Mouse (Mus musculus): Measurements from ENCODE around the gene Cpped1. TPM values are rescaled to one million over a fixed set of nuclear protein-coding genes. Genes with fewer than 3 reads are reported as not detected.

The Cpped1 gene
- 10 to 100 TPM; 56.1 to 60.9 TPM for total RNA-seq (2021)
- long read RNA-seq, experiment 1, transcript Cpped1-202 (4 exons, 2,663 nt) = major isoform, 24 of 41 reads
- long read RNA-seq, experiment 1, partial matches to known transcripts = 1 of 41 reads
- long read RNA-seq, experiment 1, other reads (novel, unspliced or antisense) = 15 of 41 reads
- long read RNA-seq, experiment 2, transcript Cpped1-202 (4 exons, 2,663 nt) = major isoform, 17 of 28 reads
- long read RNA-seq, experiment 2, partial matches to known transcripts = 1 of 28 reads
- long read RNA-seq, experiment 2, other reads (novel, unspliced or antisense) = 10 of 28 reads

DNA sequence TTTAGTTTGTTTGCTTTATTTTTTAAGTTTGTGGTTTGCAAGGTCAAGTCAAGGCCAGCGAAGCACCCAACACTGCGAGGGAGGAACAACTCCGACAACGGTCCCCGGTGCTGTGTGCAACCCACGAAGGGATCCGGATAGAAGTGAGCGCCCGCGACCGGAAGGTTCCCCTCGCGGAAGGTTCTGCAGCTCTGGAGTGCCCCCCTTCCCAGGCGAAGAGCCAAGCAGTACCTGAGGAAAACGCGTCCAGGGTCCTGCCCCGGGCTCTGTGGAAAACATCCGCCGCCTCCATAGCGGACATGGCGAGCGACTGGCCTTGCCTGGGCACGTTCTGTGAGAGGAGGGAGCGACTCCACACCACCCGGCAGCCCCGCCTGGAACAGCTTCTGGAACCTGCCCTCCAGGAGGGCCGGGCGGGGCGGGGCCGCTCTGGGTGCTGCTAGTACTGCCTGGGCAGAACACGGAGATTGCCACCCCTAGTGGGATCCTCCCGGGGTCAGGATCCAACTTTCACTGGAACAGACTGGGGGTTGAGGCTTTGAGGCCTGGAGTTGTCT is at the start of gene Cpped1:
Gene Cpped1 (minus strand): TSS at position 411 of the 557 bp plus-strand sequence.
- DNase-seq = peak; percentile 93 to 94

DNA sequence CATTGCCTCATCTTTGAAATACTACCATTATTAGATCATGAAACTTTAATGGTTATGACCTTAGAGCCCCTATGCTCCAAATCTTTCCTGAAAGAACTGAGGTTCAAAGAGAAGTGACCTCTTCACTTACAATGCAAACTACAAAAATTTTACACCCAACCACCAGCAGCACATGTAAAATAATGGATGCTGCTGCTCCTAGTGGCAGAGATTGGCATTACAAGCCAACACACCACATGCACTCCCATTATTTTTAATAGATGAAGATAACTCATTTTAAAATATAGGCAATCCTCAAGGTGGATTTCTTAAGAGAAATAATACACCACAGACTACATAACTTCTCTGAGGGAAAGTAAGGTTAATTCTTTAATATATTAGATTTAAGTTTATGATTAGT is 31.2 kb upstream of the Cpped1 start:
- peak; percentile 25 to 75 for DNase-seq

DNA sequence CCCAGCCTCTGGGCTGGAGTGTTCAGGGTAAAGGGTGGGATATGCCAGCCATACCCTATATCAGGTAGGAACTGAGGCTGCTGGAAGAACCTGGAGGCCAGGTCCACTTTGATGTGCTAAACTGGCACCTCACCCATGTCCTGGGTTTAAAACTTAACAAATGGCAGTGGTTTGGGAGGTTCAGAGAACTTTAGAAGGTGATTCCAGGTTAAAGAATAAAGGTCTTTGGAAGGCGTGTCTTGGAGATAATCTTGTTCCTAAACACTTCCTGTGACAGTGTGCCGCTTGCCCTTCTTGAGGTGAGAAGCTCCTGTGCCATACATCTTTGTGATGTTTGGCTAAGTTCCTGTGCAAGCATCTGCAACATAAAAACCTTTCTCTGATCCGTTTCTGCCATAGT is 1.6 kb upstream of the Cpped1 start:
- no peak for DNase-seq

DNA sequence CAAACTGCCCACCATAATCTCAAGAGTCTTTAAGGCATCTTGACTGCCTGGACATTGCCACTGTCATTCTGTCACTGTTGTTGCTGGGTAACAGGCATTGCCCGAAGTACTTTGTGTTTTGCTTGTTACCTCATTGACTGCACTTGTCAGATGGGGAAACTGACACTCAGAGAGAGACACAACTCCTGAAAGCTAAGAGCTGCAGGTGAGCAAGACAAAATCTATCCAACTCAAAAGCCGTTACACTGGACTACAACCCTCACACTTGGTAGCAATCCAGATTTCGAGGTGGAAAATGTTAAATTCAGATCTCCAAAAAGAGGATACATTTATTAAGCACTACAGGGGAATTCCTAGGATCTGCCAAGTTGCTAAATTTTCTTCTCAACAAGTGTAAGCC is 572 bp upstream of the Cpped1 start:
- DNase-seq = peak in 1 of 2 experiments; percentile 15

DNA sequence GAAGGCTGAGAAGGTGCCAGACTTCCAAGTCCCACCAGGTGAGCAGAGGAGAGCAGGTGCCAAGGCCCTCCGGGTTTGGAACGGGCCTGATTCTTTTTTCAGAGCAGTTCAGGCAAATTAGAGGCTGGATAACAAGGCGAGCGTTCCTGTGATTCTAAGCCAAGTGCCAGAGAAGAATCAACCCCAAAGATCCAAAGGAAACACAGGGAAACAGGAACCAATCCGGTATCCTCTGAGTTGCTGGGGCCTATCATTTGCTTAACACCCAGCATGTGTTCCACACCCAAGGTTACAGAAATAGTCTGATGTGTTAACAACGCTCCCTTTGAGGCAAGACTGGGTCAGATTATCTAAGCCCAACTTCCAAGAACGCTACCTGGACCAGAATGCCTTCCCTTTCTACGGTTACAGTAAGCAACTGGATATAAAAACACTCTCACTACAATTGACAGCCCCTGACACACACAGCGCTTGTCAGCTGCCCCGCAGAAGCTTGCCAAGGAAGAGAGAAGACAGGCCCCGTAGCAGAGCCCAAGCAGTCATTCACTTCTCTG is 707 bp downstream of the Cpped1 start:
- no peak for DNase-seq

DNA sequence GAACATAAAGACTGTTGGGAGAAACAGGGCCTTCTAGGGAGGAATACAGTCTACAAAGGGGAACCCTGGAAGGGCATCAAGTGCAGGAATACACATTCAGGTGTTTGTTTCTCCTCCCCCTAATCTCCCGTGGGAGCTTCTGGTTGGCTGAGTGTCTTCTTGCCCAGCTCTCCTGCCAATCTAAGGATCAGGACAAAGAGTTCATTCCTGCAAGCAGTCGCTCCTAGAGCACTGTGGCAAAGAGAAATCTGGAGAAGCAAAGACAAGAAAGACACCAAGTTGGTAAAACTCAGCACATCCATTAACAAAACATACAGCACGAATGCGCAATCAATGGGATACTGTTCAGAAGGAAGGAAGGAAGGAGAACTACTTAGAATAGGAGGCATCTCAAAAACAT is 1.4 kb downstream of the Cpped1 start:
- no peak for DNase-seq

DNA sequence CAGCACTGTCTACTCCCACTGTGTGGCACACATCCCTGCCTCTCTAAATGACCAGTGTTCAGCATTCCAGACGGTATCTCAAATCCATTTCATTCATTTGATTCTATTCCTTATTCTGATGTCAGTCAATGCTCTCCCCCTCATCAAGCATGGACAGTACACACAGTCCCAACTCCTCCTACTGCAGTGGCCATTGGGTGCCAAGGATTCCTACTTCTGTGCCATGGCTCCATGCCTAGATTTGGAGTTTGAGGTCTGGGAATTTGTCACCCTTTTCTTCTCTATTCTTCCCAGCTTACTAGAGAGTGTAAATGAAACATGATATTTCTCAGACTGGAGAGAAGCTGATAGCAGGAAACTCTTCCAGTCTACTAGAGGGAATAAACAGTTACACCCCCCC is 2.3 kb downstream of the Cpped1 start:
- peak; percentile 42 to 46 for DNase-seq

DNA sequence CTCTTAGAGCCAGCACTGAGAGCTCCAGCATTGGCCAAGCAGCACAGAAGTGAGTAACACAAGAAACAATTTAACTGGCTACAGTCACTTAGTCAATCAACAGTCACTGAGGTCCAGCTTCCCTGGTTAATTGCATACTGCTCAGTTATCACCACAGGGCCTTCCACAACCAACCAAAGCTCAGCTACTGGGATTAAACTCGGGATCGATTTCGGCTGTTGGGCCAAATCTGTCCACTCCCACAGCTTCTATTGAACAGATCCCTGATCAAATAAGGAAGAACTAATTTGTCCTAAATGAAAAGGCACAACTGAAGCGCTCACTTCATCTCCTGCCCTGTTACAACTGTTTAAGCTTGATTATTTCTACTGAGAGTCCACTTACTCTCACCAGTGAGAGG is 4.0 kb downstream of the Cpped1 start:
- no peak for DNase-seq

DNA sequence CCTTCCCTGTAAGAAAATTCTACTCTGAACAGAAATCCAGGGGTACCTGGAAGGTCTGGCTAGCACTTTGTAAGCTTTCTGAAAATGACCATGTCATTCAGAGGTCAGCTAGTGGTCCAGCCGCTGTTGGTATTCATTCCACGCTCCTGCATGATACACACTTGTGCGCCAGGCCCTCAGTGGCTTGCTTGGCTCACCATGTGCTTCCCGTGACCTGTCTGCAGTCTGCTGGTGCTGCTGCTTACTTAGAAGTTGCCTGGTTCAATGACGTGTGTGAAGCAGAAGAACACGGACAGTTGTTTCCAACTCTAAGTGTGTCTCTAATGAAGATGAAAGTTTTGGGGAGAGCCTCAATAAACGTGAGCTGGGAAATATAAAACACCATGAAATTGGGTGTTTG is 7.2 kb downstream of the Cpped1 start:
- DNase-seq = peak; percentile 39 to 47

DNA sequence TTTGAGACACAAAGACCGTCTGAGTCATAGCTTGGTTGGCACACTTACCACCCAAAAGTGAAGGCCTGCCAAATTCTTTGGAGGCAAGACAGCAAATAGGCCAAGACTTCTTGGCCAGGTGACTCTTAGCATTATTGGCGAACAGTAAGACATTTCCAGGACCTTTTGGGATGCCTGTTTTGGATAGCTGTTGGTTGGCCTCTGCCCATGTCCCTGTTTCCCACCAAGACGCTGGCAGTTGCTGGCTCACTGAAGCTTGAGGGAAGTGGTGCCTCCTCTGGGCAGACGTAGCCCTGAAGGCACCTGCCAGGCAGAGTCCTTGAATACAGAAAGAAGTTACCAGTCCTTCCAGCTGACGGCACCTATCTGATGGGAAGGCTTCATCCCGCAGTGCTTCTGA is 8.9 kb downstream of the Cpped1 start:
- peak in 1 of 2 experiments; percentile 4 for DNase-seq

DNA sequence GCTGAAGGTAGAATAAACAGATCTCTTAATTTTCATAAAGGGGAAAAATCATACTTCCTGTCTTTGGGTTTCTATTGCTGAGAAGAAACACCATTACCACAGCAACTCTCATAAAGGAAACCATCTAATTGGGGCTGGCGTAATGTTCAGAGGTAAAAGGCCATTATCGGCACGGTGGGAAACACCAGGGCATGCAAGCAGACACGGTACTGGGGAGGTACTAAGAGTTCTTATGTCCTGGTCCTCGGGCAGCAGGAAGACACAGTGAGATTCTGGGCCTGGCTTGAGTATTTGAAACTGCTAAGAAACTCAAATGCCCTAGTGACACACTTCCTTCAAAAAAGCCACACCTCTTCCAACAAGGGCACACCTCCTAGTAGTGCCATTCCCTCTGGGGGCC is 12.8 kb downstream of the Cpped1 start:
- DNase-seq = no peak

DNA sequence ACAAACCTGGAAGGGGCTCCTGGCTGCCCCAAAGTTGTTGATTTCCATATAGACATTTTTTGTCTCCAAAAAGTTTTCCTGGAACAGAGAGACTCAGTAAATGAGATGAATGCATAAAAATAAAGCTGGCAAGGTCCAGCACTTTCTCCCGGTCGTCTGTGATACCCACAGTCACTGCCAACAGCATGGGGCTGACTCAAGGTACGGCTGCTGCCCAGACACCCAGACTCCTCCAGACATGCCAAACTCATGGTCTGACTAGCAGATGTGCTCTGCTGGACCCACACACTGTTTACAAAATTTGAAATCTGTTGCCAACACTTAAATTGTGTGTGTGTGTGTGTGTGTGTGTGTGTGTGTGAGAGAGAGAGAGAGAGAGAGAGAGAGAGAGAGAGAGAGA is 14.4 kb downstream of the Cpped1 start:
- peak in 1 of 2 experiments; percentile 34 for DNase-seq

DNA sequence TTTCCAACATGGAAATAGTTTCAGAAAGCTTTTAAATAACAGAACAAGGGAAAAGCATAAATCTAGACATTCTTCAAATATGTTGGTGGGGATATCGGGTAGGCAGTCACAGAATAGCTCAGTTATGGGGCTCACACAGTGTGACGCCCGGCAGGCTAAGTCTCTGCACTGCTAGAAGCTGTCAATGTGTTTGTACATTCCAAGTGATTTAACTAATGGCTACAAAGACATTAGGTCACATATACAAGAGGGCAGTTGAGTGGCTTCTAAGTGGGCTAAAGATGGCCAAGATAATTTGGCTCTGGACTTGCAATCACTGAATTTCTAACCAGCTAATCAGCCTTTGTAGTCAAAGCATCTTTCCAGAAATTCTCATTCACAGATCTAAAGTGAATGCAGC is 19.1 kb downstream of the Cpped1 start:
- DNase-seq = no peak

DNA sequence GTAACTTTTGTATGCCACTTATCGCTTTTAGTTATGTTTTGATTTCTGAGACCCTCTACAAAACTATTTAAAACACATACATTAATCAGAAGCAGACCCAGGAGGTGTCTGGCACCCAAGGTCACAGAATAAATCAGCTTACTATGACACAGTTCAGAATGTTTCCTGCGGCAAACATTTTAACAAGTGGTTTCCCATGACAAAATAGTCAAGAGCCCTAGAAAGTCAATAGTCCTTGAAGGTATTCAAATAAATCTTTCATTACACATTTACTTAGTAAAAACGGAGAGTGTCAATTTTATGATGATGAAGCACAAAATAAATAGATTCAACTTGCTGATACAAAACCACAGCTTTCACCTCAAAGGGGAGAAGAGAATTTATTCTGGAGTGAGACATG is 19.5 kb downstream of the Cpped1 start:
- DNase-seq = no peak

DNA sequence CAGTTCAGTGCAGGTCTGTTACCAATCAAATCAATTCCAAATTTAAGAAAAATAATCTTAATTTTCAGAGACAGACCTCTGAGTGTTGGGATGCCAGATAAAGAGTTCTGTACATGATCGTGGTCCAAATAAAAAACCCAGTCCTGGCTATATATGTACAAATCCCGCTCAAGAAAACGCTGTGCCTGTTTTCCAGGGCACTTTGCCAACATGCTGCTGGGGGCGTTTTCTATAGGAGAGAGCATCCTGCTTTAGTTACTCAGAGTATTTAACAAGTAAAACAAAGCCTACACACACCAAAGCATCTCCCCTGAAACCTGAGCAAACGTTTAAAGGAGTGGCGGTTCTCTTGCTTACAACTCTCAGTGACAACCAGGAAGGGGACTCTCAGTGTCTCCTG is 27.4 kb downstream of the Cpped1 start:
- no peak for DNase-seq

DNA sequence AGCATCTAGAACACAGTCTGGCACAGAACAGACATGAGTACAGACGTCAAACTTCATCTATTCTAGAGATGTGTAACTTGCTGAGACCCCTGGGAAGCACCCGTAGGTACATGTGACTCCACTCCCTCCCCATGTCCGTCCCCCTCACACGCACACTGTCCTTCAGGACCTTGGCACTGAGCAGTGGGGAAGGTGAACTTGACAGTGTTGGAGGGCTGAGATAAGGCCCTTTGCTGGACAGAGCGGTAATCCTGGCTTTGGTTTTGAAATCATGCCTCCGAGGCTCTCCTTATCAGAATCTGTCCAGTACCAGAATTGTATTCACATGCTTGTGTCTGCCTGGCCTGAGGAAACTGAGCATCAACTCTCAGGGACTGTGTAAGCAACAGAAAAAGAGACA is 28.8 kb downstream of the Cpped1 start:
- peak; percentile 48 to 55 for DNase-seq

DNA sequence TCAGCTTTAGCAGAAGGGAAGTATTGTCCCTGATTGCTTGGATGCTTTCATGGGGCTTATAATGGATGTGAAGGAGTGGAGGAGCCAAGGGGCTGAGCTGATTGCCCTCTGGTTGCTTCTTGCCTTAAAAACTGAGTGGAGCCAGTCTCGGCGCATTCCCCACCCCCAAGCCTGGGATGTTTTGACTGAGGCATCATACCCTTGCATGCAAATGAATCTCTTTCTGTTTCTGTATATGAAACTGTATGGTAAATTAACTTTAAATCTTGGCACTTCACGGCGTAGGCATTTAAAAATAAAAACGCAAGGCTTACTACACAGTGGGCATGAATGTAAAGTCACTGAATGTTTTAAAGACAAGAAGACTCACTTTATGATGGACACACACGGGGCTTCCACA is 30.0 kb downstream of the Cpped1 start:
- no peak for DNase-seq

DNA sequence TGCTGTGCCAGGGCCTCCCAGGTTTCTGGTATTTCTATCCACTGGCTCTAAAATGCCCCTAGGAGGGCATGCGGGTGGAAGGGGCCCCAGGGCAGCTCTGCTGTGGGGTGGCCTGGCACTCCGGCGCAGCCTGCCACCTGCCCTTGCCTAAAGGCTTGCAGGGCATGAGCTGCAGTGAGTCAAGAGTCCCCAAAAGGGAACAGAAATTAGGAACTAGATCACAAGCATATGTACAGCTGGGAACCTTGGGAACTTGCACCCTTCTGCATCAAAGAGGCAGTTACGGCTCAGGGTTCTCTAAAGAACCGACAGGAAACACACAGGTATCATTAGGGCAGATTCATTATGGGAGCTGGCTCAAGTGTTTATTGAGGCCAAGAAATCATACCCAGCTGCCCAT is 34.0 kb downstream of the Cpped1 start:
- DNase-seq = no peak

DNA sequence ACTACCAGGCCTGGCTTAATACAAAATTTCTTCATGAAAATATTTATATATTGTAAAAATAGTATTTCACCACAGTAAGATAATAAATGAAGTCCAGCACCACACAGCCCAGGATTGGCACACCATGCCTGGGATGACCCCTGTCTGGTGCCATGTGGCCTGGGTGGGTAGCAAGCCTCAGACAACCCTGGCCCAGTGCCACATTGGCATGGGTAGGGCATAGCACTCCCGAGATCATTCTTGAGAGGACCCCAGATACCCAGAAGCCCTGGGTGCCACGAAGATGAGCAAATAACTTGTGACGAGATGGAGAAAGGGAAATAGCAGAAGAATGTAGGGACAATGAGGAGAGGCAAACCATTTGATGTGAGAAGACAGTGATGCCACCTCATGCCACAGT is 36.0 kb downstream of the Cpped1 start:
- no peak for DNase-seq

DNA sequence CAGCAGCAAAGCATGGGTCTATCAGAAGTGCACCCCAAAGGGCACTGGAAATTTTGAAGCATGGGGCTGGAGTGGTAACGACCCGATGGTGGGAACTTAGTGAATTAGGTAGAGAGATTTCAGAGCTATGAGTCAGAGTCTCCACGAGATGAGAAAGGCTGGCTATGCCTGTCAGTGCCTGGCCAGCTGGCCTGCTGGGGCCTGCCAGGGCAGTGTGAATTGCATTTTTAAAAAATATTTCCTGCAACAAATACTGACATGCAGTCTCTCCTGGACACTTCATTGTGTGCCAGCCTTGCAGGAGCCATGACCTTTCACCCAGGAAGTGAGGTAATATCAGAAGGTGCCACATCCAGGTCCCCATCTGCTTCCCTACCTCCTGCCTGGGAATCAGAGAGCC is 40.8 kb downstream of the Cpped1 start:
- DNase-seq = no peak

DNA sequence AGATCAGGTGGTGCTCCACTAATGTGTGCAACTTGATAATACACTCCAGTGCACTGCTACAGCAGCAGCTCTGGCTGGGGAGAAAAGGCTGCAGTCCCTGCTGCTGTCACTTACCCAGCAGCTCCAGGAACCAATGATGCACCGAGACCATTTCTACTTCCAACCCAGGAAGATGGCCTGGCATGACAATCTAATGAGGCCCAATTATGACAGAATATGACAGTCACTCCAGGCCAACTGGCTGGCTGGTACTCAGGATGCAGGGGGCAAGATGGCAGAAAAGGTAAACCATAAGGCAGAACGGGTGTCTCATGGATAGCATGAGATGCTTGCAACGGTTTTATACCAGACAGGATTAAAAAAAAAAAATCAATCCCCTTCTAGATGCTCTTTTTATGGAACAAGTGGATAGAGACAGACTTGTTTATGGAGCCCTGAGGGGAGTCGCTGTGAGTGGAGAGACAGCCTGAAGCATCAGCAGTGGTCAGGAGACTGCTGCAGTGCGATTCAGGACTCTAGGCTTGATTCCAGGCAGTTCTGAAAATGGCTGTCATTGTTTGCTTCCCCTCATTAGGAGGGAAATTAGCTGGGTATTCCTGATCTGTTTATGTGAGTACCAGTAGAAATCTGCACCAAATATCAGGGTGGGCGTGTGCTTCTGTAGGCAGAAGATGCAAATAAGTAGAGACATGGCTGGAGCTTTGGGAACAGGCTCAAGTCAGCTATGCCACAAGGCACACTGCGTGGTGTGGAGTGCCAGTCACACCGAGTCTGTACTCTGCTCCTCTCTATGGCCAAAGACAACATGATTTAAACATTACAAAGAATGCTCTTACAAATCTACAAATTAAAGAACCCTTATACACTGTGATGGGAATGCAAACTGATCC is 56.3 kb downstream of the Cpped1 start:
- no peak for DNase-seq

DNA sequence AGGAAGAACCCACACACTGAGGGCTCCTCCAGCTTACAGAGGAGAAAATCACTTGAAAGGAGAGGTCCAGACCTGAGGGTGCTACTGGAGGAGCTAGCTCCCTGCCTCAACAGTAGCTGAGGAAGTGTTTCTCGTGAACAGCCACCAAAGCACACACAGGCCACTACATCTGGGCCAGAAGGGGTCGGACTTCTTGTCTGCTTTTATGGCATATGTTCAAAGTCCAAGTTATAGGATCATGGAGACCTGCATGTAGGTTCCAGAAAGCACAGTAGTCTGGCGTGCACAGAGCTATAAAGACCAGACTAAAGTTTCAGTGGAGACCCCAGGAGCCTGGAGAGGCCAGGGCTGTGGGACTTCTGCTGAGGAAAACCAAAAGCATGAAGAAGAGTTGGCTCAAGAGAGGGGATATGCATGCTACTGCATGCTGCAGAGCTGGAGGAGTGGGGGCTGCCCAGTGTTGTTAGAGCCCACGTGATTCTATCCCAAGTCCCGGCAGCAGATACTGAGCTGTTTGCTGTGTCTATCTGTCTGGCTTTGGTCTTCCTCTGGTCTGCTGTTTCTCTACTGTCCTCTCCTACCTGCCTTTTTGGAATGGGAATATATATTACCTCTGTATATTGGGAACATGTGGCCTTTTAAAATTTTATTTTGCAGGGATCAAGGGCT is 60.1 kb downstream of the Cpped1 start:
- DNase-seq = no peak
